Mouse (Mus musculus): Measurements from ENCODE around the gene Dip2b. TPM values are rescaled to one million over a fixed set of nuclear protein-coding genes. Genes with fewer than 3 reads are reported as not detected.

Gene Dip2b
- total and polyA plus RNA-seq, 2 experiments, result 2.0 to 3.1 TPM

DNA sequence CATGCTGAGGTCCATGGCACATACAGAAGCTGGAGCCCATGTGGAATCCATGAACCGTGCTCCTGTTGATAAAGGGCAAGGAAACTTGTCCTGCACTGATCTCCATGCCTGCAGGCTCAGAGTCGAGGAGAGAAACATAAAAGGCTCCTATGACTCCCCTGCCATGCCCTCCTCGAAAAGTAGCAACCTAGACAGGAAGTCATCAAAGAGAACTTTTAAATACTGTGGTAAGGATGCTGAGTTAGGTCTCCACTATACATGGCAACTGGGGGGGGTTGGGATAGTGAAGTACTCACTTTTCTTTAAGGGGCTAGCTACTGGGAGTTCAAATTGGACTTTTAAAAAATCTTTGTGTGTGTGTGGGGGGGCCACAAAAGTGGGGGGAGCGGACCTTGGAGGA lies 102.0 kb downstream of the Dip2b start:
- H3K4me3 ChIP-seq (ENCODE audit: insufficient read depth, low read depth, low read length), result no peak overlapping the region
- H3K9ac ChIP-seq (ENCODE audit: low read depth, low read length), result no peak overlapping the region
- no peak overlapping the region for H3K27ac ChIP-seq (replicated peaks; ENCODE audit: insufficient read depth, low read depth, low read length)
- H3K4me1 ChIP-seq (ENCODE audit: control insufficient read depth, insufficient read depth, low read length), result no peaks in the 10 kb centered on the region
- no peak for DNase-seq (ENCODE audit: extremely low read depth, low read depth, low spot score)
- 81% methylated on average over 4 of the region's 4 CpGs for WGBS
- no peak for TF ChIP-seq POLR2A (IDR thresholded peaks at IDR 0.05; ENCODE audit: extremely low read depth, insufficient read depth, low read length)
- no peak for TF ChIP-seq CTCF (IDR thresholded peaks at IDR 0.05; ENCODE audit: low read depth, low read length)
- no peaks in the 10 kb centered on the region for H3K79me2 ChIP-seq (ENCODE audit: control insufficient read depth, insufficient read depth, low read length)
- H3K36me3 ChIP-seq (ENCODE audit: control insufficient read depth, insufficient read depth, low read length), result 0 out of 2 replicates have a peak, but pooled peaks cover 4% of the 10 kb centered on the region
- no peaks in the 10 kb centered on the region for H3K27me3 ChIP-seq (ENCODE audit: control insufficient read depth, insufficient read depth, low read length)

DNA sequence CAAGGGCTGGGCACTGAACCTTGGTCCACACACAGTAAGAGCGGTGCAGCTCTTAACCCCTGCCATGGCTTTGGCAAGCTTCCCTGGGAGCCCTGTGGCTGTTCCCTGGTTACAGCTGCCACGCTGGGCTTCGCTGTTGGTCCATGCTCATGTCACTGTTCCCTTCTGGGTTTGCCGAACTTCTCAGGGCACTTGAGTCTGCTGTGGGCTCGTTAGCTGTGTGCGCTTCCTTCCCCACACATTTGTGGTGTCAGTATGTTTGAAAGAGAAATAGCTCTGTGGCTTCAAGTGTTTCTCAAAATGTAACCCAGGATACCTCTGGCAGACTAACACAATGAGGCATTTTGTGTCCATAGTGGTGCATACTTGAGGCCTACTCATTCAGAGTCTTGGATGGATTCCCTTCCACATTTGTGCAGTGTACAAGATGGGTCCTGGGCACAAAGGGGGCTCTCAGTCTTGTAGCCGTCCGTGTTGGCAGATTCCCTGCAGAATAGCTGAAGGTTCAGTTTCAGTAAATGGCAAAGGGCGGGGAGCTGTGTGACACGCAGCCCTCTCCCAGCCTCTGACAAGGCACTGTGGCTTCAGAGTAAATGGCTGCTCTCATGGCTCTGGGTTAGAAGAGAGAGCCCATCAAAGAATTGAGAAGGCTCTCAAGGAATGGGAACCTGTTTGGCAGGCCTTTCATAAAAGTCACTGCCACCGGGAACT lies 104.8 kb downstream of the Dip2b start:
- WGBS, result 91% methylated on average over 11 of the region's 11 CpGs

DNA sequence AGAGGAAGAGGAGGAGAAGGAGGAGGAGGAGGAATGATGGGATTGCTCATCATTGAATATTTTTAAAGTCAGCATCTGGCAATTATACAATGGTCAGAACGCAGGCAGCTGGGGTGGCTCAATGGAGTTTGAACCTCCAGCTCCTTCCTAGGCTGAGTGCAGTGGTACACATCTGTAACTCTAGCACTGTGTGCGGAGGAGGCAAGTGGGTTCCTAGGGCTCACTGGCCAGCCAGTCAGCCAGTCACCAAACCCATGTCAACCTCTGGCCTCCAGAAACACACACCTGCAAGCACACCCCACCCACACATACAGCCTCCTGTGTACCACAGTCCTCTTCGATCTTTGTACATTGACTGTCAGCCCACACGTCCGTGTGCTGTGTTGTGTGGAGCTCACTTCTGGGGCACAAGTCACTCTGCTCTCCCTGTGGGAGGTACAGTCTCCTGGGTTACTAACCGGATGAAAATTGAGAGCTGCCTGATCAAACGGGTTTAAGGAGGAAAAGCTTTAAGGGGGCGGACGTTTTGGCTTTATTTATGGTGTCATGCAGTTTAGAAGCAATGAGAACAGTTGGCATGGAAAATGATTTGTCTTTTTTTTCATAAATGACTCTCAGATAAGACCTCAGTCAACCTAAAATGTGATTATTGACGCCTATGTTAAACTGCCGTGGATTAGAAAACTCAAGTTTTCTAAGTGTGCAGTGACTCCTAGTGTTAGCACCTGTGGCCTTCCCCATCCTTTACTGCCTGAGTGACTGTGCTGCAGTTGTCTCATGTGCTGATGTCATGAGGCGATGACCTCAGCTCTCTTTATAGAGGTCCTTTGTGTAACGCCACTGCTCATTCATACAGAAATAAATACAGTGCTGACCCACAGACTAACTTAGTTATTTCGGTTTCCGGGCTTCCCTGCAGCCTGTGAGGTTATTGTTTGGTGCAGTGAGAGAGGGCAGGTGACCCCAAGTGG lies 106.7 kb downstream of the Dip2b start:
- 0 out of 2 replicates have a peak, but pooled peaks cover 4% of the 10 kb centered on the region for H3K36me3 ChIP-seq (ENCODE audit: control insufficient read depth, insufficient read depth, low read length)
- 52% methylated on average over 15 of the region's 15 CpGs for WGBS
- peaks cover 3% of the 10 kb centered on the region; the same call in 1 of the 2 replicates for H3K79me2 ChIP-seq (ENCODE audit: control insufficient read depth, insufficient read depth, low read length)
- H3K9ac ChIP-seq (ENCODE audit: low read depth, low read length), result no peak overlapping the region
- no peak overlapping the region for H3K4me3 ChIP-seq (ENCODE audit: insufficient read depth, low read depth, low read length)
- DNase-seq (ENCODE audit: extremely low read depth, low read depth, low spot score), result no peak
- TF ChIP-seq CTCF (IDR thresholded peaks at IDR 0.05; ENCODE audit: low read depth, low read length), result no peak
- no peak for TF ChIP-seq POLR2A (IDR thresholded peaks at IDR 0.05; ENCODE audit: extremely low read depth, insufficient read depth, low read length)
- H3K27ac ChIP-seq (replicated peaks; ENCODE audit: insufficient read depth, low read depth, low read length), result no peak overlapping the region
- H3K27me3 ChIP-seq (ENCODE audit: control insufficient read depth, insufficient read depth, low read length), result no peaks in the 10 kb centered on the region
- no peaks in the 10 kb centered on the region for H3K4me1 ChIP-seq (ENCODE audit: control insufficient read depth, insufficient read depth, low read length)

More for the DNA sequence above, 104.8 kb downstream of the Dip2b start:
- no peak overlapping the region for H3K9ac ChIP-seq (ENCODE audit: low read depth, low read length)
- H3K36me3 ChIP-seq (ENCODE audit: control insufficient read depth, insufficient read depth, low read length), result 0 out of 2 replicates have a peak, but pooled peaks cover 4% of the 10 kb centered on the region
- H3K79me2 ChIP-seq (ENCODE audit: control insufficient read depth, insufficient read depth, low read length), result peaks cover 3% of the 10 kb centered on the region; the same call in 1 of the 2 replicates
- H3K4me1 ChIP-seq (ENCODE audit: control insufficient read depth, insufficient read depth, low read length), result no peaks in the 10 kb centered on the region
- no peak overlapping the region for H3K4me3 ChIP-seq (ENCODE audit: insufficient read depth, low read depth, low read length)
- H3K27ac ChIP-seq (replicated peaks; ENCODE audit: insufficient read depth, low read depth, low read length), result no peak overlapping the region
- TF ChIP-seq CTCF (IDR thresholded peaks at IDR 0.05; ENCODE audit: low read depth, low read length), result no peak
- TF ChIP-seq POLR2A (IDR thresholded peaks at IDR 0.05; ENCODE audit: extremely low read depth, insufficient read depth, low read length), result no peak
- no peaks in the 10 kb centered on the region for H3K27me3 ChIP-seq (ENCODE audit: control insufficient read depth, insufficient read depth, low read length)
- DNase-seq (ENCODE audit: extremely low read depth, low read depth, low spot score), result no peak

DNA sequence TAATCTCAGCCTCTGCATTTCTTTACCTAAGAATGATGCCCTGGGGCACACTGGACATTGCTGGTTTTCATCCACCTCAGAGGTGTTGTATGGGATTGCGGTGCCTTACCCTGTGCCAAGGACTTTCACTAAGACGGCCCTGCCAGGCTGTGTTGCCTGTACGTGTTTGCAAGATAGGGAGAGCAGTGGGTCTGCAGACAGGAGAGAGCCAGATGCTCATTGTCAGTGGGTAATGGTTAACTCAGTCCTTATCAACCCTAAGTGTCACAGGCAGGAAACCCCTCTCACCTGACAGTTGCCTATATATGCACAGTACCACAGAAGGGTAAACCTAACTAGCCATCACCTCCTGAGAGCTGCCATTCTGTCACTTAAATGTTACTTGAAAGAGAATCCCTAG lies 107.5 kb downstream of the Dip2b start:
- 70% methylated on average over 3 of the region's 3 CpGs for WGBS
- Histone ChIP-seq H3K9ac (ENCODE audit: low read depth, low read length) (no peak overlapping the region), H3K79me2 (ENCODE audit: control insufficient read depth, insufficient read depth, low read length) (peaks cover 3% of the 10 kb centered on the region; the same call in 1 of the 2 replicates), H3K4me3 (ENCODE audit: insufficient read depth, low read depth, low read length) (no peak overlapping the region), H3K27me3 (ENCODE audit: control insufficient read depth, insufficient read depth, low read length) (no peaks in the 10 kb centered on the region), H3K4me1 (ENCODE audit: control insufficient read depth, insufficient read depth, low read length) (no peaks in the 10 kb centered on the region), H3K36me3 (ENCODE audit: control insufficient read depth, insufficient read depth, low read length) (0 out of 2 replicates have a peak, but pooled peaks cover 4% of the 10 kb centered on the region), H3K27ac (replicated peaks; ENCODE audit: insufficient read depth, low read depth, low read length) (no peak overlapping the region)
- no peak for TF ChIP-seq POLR2A (IDR thresholded peaks at IDR 0.05; ENCODE audit: extremely low read depth, insufficient read depth, low read length)
- no peak for TF ChIP-seq CTCF (IDR thresholded peaks at IDR 0.05; ENCODE audit: low read depth, low read length)
- DNase-seq (ENCODE audit: extremely low read depth, low read depth, low spot score), result no peak

DNA sequence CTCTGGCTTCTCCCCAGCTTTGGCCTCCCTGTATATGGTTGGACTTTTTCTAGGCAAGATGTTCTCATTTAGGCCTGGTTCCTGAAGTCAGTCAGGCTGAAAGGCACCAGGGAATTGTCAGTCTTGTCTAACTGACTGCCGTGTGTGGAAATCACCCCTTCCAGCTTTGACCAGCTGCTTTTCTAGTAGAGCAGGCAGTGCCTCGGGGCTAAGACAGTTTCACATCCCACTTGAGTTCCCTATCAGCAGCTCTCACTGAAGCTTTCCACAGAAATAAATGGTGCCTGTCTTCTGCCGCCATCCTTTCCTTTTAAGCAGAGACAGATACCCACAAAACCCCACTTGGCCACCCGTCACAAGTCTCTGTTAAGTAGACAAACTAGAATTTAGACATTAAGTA lies 112.1 kb downstream of the Dip2b start:
- no peak overlapping the region for H3K27ac ChIP-seq (replicated peaks; ENCODE audit: insufficient read depth, low read depth, low read length)
- peaks cover 17% of the 10 kb centered on the region for H3K36me3 ChIP-seq (ENCODE audit: control insufficient read depth, insufficient read depth, low read length)
- no peak overlapping the region for H3K9ac ChIP-seq (ENCODE audit: low read depth, low read length)
- DNase-seq (ENCODE audit: extremely low read depth, low read depth, low spot score), result no peak
- peaks cover 3% of the 10 kb centered on the region; the same call in 1 of the 2 replicates for H3K79me2 ChIP-seq (ENCODE audit: control insufficient read depth, insufficient read depth, low read length)
- H3K4me1 ChIP-seq (ENCODE audit: control insufficient read depth, insufficient read depth, low read length), result no peaks in the 10 kb centered on the region
- no peak for TF ChIP-seq CTCF (IDR thresholded peaks at IDR 0.05; ENCODE audit: low read depth, low read length)
- TF ChIP-seq POLR2A (IDR thresholded peaks at IDR 0.05; ENCODE audit: extremely low read depth, insufficient read depth, low read length), result no peak
- WGBS, result 86% methylated on average over 4 of the region's 4 CpGs
- H3K27me3 ChIP-seq (ENCODE audit: control insufficient read depth, insufficient read depth, low read length), result no peaks in the 10 kb centered on the region
- H3K4me3 ChIP-seq (ENCODE audit: insufficient read depth, low read depth, low read length), result no peak overlapping the region
